Mouse (Mus musculus): ENCODE results near the gene Cacna1b. TPM values are rescaled to one million over a fixed set of nuclear protein-coding genes. Genes with fewer than 3 reads are reported as not detected.
A peak's percentile ranks its signal among the peaks of the same experiment; 100 is the strongest.

Cacna1b gene
- polyA plus RNA-seq, 1 experiment from 2014 or later: 6.8 TPM

- Histone ChIP-seq H3K9ac (no peak overlapping the region), H3K4me1 (peaks cover 12% of the 10 kb centered on the region), H3K4me2 (replicated peaks) (no peak overlapping the region), H3K4me3 (no peak overlapping the region), H3K36me3 (peaks cover 28% of the 10 kb centered on the region), H3K27me3 (replicated peaks) (no peaks in the 10 kb centered on the region), H3K27ac (no peak overlapping the region), H3K9me3 (no peaks in the 10 kb centered on the region)
- 57% methylated on average over 14 of the region's 14 CpGs for WGBS
- peak; percentile 48 for ATAC-seq (ENCODE audit: low FRiP score, low read depth)
Measured at GRCm38 (mm10) chr2:24638102-24638954, 124.6 kb downstream of the Cacna1b start.

GRCm38 (mm10) chr2:24633645-24634044, 129.3 kb downstream of the Cacna1b start:
- H3K27me3 ChIP-seq (replicated peaks): no peaks in the 10 kb centered on the region
- peaks cover 8% of the 10 kb centered on the region for H3K4me1 ChIP-seq
- no peak overlapping the region for H3K4me2 ChIP-seq (replicated peaks)
- no peak overlapping the region for H3K27ac ChIP-seq
- WGBS: 91% methylated on average over 6 of the region's 6 CpGs
- H3K4me3 ChIP-seq: no peak overlapping the region
- peaks cover 37% of the 10 kb centered on the region for H3K36me3 ChIP-seq
- no peak for ATAC-seq (ENCODE audit: low FRiP score, low read depth)
- no peak overlapping the region for H3K9ac ChIP-seq
- no peaks in the 10 kb centered on the region for H3K9me3 ChIP-seq

- Histone ChIP-seq H3K4me1 (no peaks in the 10 kb centered on the region), H3K27me3 (replicated peaks) (no peaks in the 10 kb centered on the region), H3K9me3 (no peaks in the 10 kb centered on the region), H3K36me3 (peaks cover 29% of the 10 kb centered on the region), H3K4me2 (replicated peaks) (no peak overlapping the region), H3K9ac (no peak overlapping the region), H3K27ac (no peak overlapping the region), H3K4me3 (no peak overlapping the region)
- 82% methylated on average over 4 of the region's 4 CpGs for WGBS
- no peak for ATAC-seq (ENCODE audit: low FRiP score, low read depth)
Measured at GRCm38 (mm10) chr2:24617141-24617540, 145.8 kb downstream of the Cacna1b start.

- no peaks in the 10 kb centered on the region for H3K4me1 ChIP-seq
- WGBS: 82% methylated on average over 7 of the region's 7 CpGs
- H3K4me3 ChIP-seq: no peak overlapping the region
- H3K27ac ChIP-seq: no peak overlapping the region
- no peak overlapping the region for H3K4me2 ChIP-seq (replicated peaks)
- peaks cover 48% of the 10 kb centered on the region for H3K36me3 ChIP-seq
- H3K27me3 ChIP-seq (replicated peaks): 0 out of 2 replicates have a peak, but pooled peaks cover 4% of the 10 kb centered on the region
- no peak for ATAC-seq (ENCODE audit: low FRiP score, low read depth)
- no peak overlapping the region for H3K9ac ChIP-seq
- H3K9me3 ChIP-seq: no peaks in the 10 kb centered on the region
Measured at GRCm38 (mm10) chr2:24609789-24610188, 153.2 kb downstream of the Cacna1b start.

GRCm38 (mm10) chr2:24608765-24609138, 154.2 kb downstream of the Cacna1b start:
- no peak overlapping the region for H3K4me3 ChIP-seq
- H3K36me3 ChIP-seq: peaks cover 42% of the 10 kb centered on the region

GRCm38 (mm10) chr2:24607905-24608764, 154.8 kb downstream of the Cacna1b start:
- Histone ChIP-seq H3K4me1 (no peaks in the 10 kb centered on the region), H3K27ac (no peak overlapping the region), H3K9ac (no peak overlapping the region), H3K27me3 (replicated peaks) (0 out of 2 replicates have a peak, but pooled peaks cover 4% of the 10 kb centered on the region), H3K9me3 (no peaks in the 10 kb centered on the region), H3K4me2 (replicated peaks) (no peak overlapping the region), H3K36me3 (peaks cover 42% of the 10 kb centered on the region), H3K4me3 (no peak overlapping the region)
- no peak for ATAC-seq (ENCODE audit: low FRiP score, low read depth)
- 37% methylated on average over 13 of the region's 13 CpGs for WGBS

More at GRCm38 (mm10) chr2:24608765-24609138, 154.2 kb downstream of the Cacna1b start:
- ATAC-seq (ENCODE audit: low FRiP score, low read depth): no peak
- Histone ChIP-seq H3K9ac (no peak overlapping the region), H3K4me1 (no peaks in the 10 kb centered on the region), H3K9me3 (no peaks in the 10 kb centered on the region), H3K27me3 (replicated peaks) (0 out of 2 replicates have a peak, but pooled peaks cover 4% of the 10 kb centered on the region), H3K4me2 (replicated peaks) (no peak overlapping the region), H3K27ac (no peak overlapping the region)
- 56% methylated on average over 7 of the region's 7 CpGs for WGBS

GRCm38 (mm10) chr2:24606531-24606930, 156.4 kb downstream of the Cacna1b start:
- Histone ChIP-seq H3K4me2 (replicated peaks) (no peak overlapping the region), H3K27ac (no peak overlapping the region), H3K4me1 (no peaks in the 10 kb centered on the region), H3K4me3 (no peak overlapping the region), H3K36me3 (peaks cover 42% of the 10 kb centered on the region), H3K27me3 (replicated peaks) (0 out of 2 replicates have a peak, but pooled peaks cover 4% of the 10 kb centered on the region), H3K9me3 (no peaks in the 10 kb centered on the region), H3K9ac (no peak overlapping the region)
- WGBS: 89% methylated on average over 15 of the region's 15 CpGs
- no peak for ATAC-seq (ENCODE audit: low FRiP score, low read depth)

- H3K27ac ChIP-seq: no peak overlapping the region
- H3K9ac ChIP-seq: no peak overlapping the region
- ATAC-seq (ENCODE audit: low FRiP score, low read depth): no peak
- H3K27me3 ChIP-seq (replicated peaks): 0 out of 2 replicates have a peak, but pooled peaks cover 4% of the 10 kb centered on the region
- 90% methylated on average over 4 of the region's 4 CpGs for WGBS
- H3K4me3 ChIP-seq: no peak overlapping the region
- H3K9me3 ChIP-seq: no peaks in the 10 kb centered on the region
- no peaks in the 10 kb centered on the region for H3K4me1 ChIP-seq
- H3K4me2 ChIP-seq (replicated peaks): no peak overlapping the region
- H3K36me3 ChIP-seq: peaks cover 33% of the 10 kb centered on the region
Measured at GRCm38 (mm10) chr2:24605096-24605495, 157.9 kb downstream of the Cacna1b start.

- no peak overlapping the region for H3K27ac ChIP-seq
- no peak overlapping the region for H3K9ac ChIP-seq
- peaks cover 6% of the 10 kb centered on the region; the same call in 1 of the 2 replicates for H3K9me3 ChIP-seq
- H3K4me2 ChIP-seq (replicated peaks): no peak overlapping the region
- WGBS: 89% methylated on average over 4 of the region's 4 CpGs
- no peaks in the 10 kb centered on the region for H3K36me3 ChIP-seq
- no peak for ATAC-seq (ENCODE audit: low FRiP score, low read depth)
- no peaks in the 10 kb centered on the region for H3K27me3 ChIP-seq (replicated peaks)
- no peak overlapping the region for H3K4me3 ChIP-seq
- no peaks in the 10 kb centered on the region for H3K4me1 ChIP-seq
Measured at GRCm38 (mm10) chr2:24589426-24589825, 173.5 kb downstream of the Cacna1b start.

GRCm38 (mm10) chr2:24587999-24588398, 175.0 kb downstream of the Cacna1b start:
- no peaks in the 10 kb centered on the region for H3K4me1 ChIP-seq
- no peak overlapping the region for H3K4me3 ChIP-seq
- no peak overlapping the region for H3K9ac ChIP-seq
- peaks cover 6% of the 10 kb centered on the region; the same call in 1 of the 2 replicates for H3K9me3 ChIP-seq
- no peak overlapping the region for H3K27ac ChIP-seq
- H3K4me2 ChIP-seq (replicated peaks): no peak overlapping the region
- H3K36me3 ChIP-seq: no peaks in the 10 kb centered on the region
- H3K27me3 ChIP-seq (replicated peaks): no peaks in the 10 kb centered on the region
- ATAC-seq (ENCODE audit: low FRiP score, low read depth): no peak

- 31% methylated on average over 3 of the region's 3 CpGs for WGBS
- Histone ChIP-seq H3K9ac (no peak overlapping the region), H3K9me3 (no peaks in the 10 kb centered on the region), H3K27ac (no peak overlapping the region), H3K36me3 (no peaks in the 10 kb centered on the region), H3K4me1 (no peaks in the 10 kb centered on the region), H3K27me3 (replicated peaks) (no peaks in the 10 kb centered on the region), H3K4me3 (no peak overlapping the region), H3K4me2 (replicated peaks) (no peak overlapping the region)
- no peak for ATAC-seq (ENCODE audit: low FRiP score, low read depth)
Measured at GRCm38 (mm10) chr2:24574616-24575015, 188.3 kb downstream of the Cacna1b start.

- Histone ChIP-seq H3K4me3 (no peak overlapping the region), H3K4me1 (no peaks in the 10 kb centered on the region), H3K27me3 (replicated peaks) (no peaks in the 10 kb centered on the region), H3K4me2 (replicated peaks) (no peak overlapping the region), H3K27ac (no peak overlapping the region), H3K36me3 (no peaks in the 10 kb centered on the region), H3K9ac (no peak overlapping the region), H3K9me3 (no peaks in the 10 kb centered on the region)
- no peak for ATAC-seq (ENCODE audit: low FRiP score, low read depth)
- 83% methylated on average over 1 of the region's 1 CpGs for WGBS
Measured at GRCm38 (mm10) chr2:24570917-24571316, 192.0 kb downstream of the Cacna1b start.

All from neural tube, embryonic 12.5 days (tissue).